Mouse (Mus musculus): Measurements from ENCODE around the gene Rapsn. TPM values are rescaled to one million over a fixed set of nuclear protein-coding genes. Genes with fewer than 3 reads are reported as not detected.
"Not testable (repeated sequence)": the region's sequence is repeated elsewhere in the genome, so short reads cannot be mapped to it uniquely, and the experiment has no call there.

Gene Rapsn
- total RNA-seq (2021), result under 1 TPM; 0.22 to 0.61 TPM

- DNase-seq, result no peak
These were observed at the start of gene Rapsn for GRCm38 (mm10) chr2:91035385-91035784. TSS of gene Rapsn (plus strand) at chr2:91035620.

- DNase-seq, result no peak
These were observed 49.4 kb upstream of the Rapsn start for GRCm38 (mm10) chr2:90986055-90986454.

- no peak for DNase-seq
These were observed 26.9 kb upstream of the Rapsn start for GRCm38 (mm10) chr2:91008536-91008935.

- DNase-seq, result no peak
These were observed 21.5 kb upstream of the Rapsn start for GRCm38 (mm10) chr2:91013881-91014280.

GRCm38 (mm10) chr2:91015386-91015785 lies 20.0 kb upstream of the Rapsn start:
- no peak for DNase-seq

GRCm38 (mm10) chr2:91018061-91018788 lies 17.2 kb upstream of the Rapsn start:
- peak; percentile 15 to 42 for DNase-seq

- DNase-seq, result no peak
These were observed 15.5 kb upstream of the Rapsn start for GRCm38 (mm10) chr2:91019911-91020310.

- not testable (repeated sequence) for DNase-seq
These were observed 13.2 kb upstream of the Rapsn start for GRCm38 (mm10) chr2:91022266-91022665.

- DNase-seq, result no peak
These were observed 12.3 kb upstream of the Rapsn start for GRCm38 (mm10) chr2:91023131-91023530.

- no peak for DNase-seq
These were observed 11.5 kb upstream of the Rapsn start for GRCm38 (mm10) chr2:91023956-91024355.

GRCm38 (mm10) chr2:91025081-91025516 lies 10.3 kb upstream of the Rapsn start:
- DNase-seq, result peak in 1 of 2 experiments; percentile 21

GRCm38 (mm10) chr2:91026491-91026890 lies 8.9 kb upstream of the Rapsn start:
- no peak for DNase-seq

- DNase-seq, result no peak
These were observed 7.8 kb upstream of the Rapsn start for GRCm38 (mm10) chr2:91027391-91028214.

- no peak for DNase-seq
These were observed 4.2 kb upstream of the Rapsn start for GRCm38 (mm10) chr2:91031216-91031615.

GRCm38 (mm10) chr2:91033000-91033399 lies 2.4 kb upstream of the Rapsn start:
- no peak for DNase-seq

- no peak for DNase-seq
These were observed 6.4 kb downstream of the Rapsn start for GRCm38 (mm10) chr2:91041786-91042185.

- DNase-seq, result no peak
These were observed 7.4 kb downstream of the Rapsn start for GRCm38 (mm10) chr2:91042651-91043398.

GRCm38 (mm10) chr2:91044727-91045126 lies 9.3 kb downstream of the Rapsn start:
- no peak for DNase-seq

- DNase-seq, result not testable (repeated sequence)
These were observed 10.4 kb downstream of the Rapsn start for GRCm38 (mm10) chr2:91045805-91046204.

- no peak for DNase-seq
These were observed 11.9 kb downstream of the Rapsn start for GRCm38 (mm10) chr2:91047359-91047758.

GRCm38 (mm10) chr2:91051917-91052316 lies 16.5 kb downstream of the Rapsn start:
- DNase-seq, result no peak

- DNase-seq, result no peak
These were observed 17.3 kb downstream of the Rapsn start for GRCm38 (mm10) chr2:91052752-91053151.

Measured in layer of hippocampus, postnatal 36 days (tissue).